Mouse (Mus musculus) embryonic facial prominence, embryonic 15.5 days (tissue): ENCODE measurements around the gene Gpr171. TPM values are rescaled to one million over a fixed set of nuclear protein-coding genes. Genes with fewer than 3 reads are reported as not detected.

Source experiments
- polyA plus RNA-seq: library from polyadenylated mRNA; unstranded; fragments of >200 nt; fragmentation: Nextera tagmentation; extraction: Ambion mirVana; gene quantifications from 2 replicates; pipeline ENCODE4 v1.2.1, GENCODE M21; 2015

The Gpr171 gene
- polyA plus RNA-seq, 1 experiment from 2014 or later = 1.9 TPM

Other genes starting within 250 kb of the Gpr171 start
- 1.8 and 2.0 TPM in 2 replicates for gene Clrn1, start 216.5 kb downstream of the Gpr171 start, polyA plus RNA-seq
- 3.0 and 3.1 TPM in 2 replicates for gene Med12l, start 96.0 kb downstream of the Gpr171 start, polyA plus RNA-seq
- 2.3 and 2.4 TPM in 2 replicates for gene P2ry14, start 51.8 kb upstream of the Gpr171 start, polyA plus RNA-seq
- 24.0 and 25.8 TPM in 2 replicates for gene Gpr87, start 93.3 kb upstream of the Gpr171 start, polyA plus RNA-seq
- 1.7 and 2.1 TPM in 2 replicates for gene P2ry13, start 109.1 kb upstream of the Gpr171 start, polyA plus RNA-seq
- gene P2ry12, start 161.1 kb upstream of the Gpr171 start, polyA plus RNA-seq = 2.3 and 2.6 TPM in 2 replicates
- gene Igsf10, start 242.6 kb upstream of the Gpr171 start, polyA plus RNA-seq = 28.1 and 38.8 TPM in 2 replicates